Mouse (Mus musculus): Measurements from ENCODE around the gene Gm42791.

The Gm42791 gene

GRCm38 (mm10) chr5:148994706-148995414 lies at the start of gene Gm42791:
Gene Gm42791, minus strand, starts transcription at chr5:148995147.
- DNase-seq (ENCODE audit: low spot score): peak; percentile 87

GRCm38 (mm10) chr5:149044067-149044466 lies 49.1 kb upstream of the Gm42791 start:
- no peak for DNase-seq (ENCODE audit: low spot score)

DNA sequence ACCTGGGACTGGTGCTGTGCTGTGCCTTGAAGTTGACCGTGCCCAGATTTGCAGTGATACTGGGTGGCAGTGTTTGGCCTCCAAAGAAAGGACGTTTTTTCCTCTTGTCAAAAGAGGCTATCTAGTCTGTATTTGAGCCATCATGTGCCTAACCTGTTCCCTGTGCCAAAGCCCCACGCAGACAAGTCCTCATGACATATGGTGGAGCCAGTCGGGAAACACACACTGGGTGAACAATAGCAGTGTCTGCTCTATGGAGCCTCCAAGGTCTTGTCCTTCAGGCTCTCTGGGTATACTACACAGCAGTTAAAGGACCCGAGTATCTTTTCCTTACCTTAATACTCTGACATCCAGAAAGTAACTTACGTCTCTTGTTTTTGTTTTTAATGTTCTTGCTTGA lies 48.3 kb upstream of the Gm42791 start:
- no peak for DNase-seq (ENCODE audit: low spot score)

GRCm38 (mm10) chr5:149039825-149040224 lies 44.9 kb upstream of the Gm42791 start:
- DNase-seq (ENCODE audit: low spot score): no peak

DNA sequence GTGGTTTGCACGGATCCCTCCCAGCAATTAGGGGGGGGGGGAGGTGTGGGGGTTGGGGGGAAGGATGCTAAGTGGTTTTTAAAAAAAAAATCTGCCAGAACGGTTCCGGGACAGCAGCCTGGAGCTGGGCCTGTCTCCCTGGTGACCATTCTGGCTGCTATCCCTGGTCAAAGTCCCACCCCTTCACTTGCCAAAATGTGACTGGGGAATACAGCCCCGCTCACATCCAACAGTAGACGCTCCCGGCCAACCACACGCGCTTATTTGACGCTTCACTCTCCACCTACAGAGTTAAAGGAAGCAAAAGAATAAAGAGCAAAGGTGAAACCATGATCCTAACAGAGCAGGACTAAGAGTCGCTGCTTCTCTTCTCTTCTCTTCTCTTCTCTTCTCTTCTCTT lies 42.8 kb upstream of the Gm42791 start:
- DNase-seq (ENCODE audit: low spot score): peak; percentile 47

DNA sequence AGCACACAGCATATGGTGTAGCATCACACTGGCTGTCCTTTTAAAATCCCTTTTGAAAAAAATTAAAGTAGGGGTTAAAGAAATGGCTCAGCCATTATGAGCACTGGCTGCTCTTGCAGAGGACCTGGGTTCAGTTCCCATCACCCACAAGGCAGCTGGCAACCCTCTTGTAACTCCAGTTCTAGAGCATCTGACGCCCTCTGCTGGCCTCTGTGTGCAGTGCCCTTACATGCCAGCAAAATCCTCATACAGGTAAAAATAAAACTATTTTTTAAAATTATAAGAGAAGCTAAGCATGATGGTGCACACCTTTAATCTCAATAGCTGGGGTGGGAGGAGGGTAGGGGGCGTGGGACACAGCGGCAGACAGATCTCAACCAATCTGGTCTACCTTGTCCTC lies 42.0 kb upstream of the Gm42791 start:
- no peak for DNase-seq (ENCODE audit: low spot score)

GRCm38 (mm10) chr5:149032438-149032837 lies 37.5 kb upstream of the Gm42791 start:
- DNase-seq (ENCODE audit: low spot score): no peak

DNA sequence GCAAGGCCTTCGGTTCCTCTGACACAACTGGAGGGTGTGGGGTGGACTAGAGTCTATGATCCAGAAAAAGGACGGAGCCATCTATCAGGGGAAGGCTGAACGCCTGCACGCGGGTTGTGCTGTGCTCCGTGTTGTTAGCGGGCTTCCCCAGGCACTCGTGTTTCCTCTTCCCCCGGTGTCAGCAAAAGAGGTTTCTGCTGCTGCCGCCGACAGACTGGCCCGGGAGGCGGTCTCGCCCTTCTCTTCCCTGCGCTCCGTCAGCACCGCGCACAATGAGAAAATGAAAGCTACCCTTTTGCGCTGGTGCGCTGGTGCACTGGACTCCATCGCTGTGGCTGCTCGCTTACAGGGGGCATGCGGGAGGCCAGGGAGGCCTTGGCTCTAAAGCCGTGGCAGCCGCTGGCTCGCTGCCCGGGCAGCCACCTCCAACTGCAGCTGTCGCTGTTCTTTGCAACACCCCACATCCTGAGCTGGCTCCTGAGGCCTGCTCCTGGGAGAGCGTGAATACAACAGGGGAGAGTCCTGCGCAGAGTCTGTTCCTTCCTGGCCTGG lies 36.3 kb upstream of the Gm42791 start:
- peak; percentile 76 for DNase-seq (ENCODE audit: low spot score)

DNA sequence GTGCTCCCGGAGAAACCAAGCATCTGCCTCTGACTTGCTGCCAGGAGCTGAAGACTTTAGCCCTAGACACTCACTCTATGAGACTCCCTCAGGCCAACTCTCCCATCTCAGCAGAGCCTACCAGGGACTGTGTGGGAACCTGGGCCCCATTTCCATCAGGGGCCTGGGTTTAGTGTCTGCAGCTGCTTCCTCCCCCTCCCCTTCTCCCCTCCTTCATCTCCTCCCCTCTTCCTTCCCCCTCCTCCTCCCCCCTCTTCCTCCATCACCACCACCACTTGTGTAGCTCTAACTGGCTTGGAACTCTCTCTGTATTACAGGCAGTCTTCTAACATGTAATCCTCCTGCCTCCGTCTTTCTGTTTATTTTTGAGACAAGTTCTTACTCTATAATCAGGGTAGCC lies 35.2 kb upstream of the Gm42791 start:
- DNase-seq (ENCODE audit: low spot score): no peak

- no peak for DNase-seq (ENCODE audit: low spot score)
Observed at GRCm38 (mm10) chr5:149028394-149028793, 33.4 kb upstream of the Gm42791 start.

- DNase-seq (ENCODE audit: low spot score): no peak
Observed at GRCm38 (mm10) chr5:149027389-149027788, 32.4 kb upstream of the Gm42791 start.

DNA sequence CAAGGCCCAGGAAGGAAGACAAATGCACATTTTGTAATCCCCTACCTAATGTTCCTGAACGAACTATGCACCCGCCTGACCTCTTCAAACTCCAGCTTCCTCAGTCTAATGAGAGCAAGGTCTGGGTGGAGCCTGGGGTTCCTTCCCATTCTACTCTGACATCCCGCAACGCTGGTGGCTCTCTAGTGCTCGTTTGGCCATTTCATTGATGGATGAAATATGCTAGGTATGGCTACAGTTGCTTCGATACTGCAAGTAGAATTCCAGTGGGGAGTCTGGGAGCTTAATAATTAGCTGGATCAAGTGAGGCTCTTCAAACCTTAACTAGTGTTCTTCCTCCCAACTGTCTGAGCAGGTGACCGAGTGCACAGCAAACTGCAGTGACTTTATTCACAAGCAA lies 26.2 kb upstream of the Gm42791 start:
- no peak for DNase-seq (ENCODE audit: low spot score)

- DNase-seq (ENCODE audit: low spot score): no peak
Observed at GRCm38 (mm10) chr5:149020681-149021062, 25.7 kb upstream of the Gm42791 start.

- no peak for DNase-seq (ENCODE audit: low spot score)
Observed at GRCm38 (mm10) chr5:149020059-149020680, 25.2 kb upstream of the Gm42791 start.

DNA sequence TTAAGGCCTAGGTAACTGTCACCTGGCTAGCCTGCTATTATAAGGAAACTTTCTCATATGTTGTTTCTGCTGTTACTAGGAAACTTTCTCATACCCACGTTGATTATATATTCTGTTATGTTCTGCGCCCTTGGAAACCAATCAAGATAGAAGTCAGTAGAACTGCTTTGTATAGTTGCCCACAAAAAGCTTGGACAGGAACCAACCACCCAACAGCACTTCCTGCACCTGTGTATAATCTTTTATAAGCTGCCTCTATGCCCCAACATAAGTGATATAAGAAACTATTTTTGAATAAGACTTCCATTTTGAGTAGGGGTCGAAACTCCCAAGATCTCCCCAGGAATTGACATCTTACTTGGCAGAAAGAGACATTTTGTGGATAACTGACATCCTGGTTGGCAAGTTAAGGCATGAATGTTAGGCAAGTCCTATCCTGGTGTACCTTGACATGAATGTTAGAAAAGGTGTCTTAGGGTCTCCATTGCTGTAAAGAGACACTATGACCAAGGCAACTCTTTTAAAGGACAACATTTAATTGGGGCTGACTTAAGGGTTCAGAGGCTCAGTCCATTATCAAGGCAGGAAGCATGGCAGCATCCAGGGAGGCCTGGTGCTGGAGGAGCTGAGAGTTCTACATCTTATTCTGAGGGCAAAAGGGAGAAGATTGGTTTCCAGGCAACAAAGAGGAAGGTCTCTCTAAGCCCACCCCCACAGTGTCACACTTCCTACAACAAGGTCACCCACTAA lies 22.9 kb upstream of the Gm42791 start:
- no peak for DNase-seq (ENCODE audit: low spot score)

GRCm38 (mm10) chr5:149017181-149017580 lies 22.2 kb upstream of the Gm42791 start:
- no peak for DNase-seq (ENCODE audit: low spot score)

GRCm38 (mm10) chr5:149016261-149016660 lies 21.3 kb upstream of the Gm42791 start:
- DNase-seq (ENCODE audit: low spot score): no peak

DNA sequence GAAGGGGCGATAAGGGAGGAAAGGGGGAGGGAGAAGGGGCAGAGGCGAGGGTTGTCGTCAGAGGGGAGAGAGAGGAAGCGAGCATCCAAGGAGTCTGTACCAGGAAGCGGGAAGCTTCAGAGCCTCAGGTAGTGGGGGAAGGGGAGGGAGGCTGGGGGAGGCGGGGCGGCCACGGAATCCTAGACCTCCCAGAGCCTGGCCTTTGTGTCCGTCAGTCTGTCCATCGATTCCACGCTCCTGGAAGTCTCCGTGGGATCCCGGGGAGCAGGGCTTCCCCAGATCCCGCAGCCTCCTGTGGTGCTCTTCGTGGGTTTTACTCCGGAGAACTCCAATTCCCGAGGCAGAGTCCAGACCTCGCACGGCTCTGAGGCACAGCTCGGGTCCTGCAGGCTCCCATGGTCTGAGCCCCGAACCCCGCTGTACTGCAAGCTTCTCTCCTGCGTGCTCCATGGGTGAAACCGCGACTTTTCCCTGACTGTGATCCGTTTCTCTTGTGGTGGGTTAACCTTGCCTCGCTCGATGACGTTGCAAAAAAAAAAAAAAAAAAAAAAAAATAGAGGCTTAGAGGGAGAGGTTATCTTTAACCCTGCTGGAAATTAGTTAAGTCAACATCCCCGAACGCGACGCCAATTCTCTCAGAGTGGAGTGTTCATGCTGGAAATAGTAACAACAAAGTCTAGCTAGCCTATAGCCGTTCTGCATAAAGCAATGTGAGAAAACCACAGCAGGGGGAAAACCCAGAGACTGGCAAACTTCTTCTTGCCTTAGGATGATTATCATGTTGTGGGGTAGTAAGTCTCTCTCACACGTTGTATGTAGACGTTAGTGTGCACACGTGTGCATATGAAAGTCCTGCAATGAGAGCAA lies 20.6 kb upstream of the Gm42791 start:
- no peak for DNase-seq (ENCODE audit: low spot score)

- no peak for DNase-seq (ENCODE audit: low spot score)
Observed at GRCm38 (mm10) chr5:149014600-149015268, 19.8 kb upstream of the Gm42791 start.

DNA sequence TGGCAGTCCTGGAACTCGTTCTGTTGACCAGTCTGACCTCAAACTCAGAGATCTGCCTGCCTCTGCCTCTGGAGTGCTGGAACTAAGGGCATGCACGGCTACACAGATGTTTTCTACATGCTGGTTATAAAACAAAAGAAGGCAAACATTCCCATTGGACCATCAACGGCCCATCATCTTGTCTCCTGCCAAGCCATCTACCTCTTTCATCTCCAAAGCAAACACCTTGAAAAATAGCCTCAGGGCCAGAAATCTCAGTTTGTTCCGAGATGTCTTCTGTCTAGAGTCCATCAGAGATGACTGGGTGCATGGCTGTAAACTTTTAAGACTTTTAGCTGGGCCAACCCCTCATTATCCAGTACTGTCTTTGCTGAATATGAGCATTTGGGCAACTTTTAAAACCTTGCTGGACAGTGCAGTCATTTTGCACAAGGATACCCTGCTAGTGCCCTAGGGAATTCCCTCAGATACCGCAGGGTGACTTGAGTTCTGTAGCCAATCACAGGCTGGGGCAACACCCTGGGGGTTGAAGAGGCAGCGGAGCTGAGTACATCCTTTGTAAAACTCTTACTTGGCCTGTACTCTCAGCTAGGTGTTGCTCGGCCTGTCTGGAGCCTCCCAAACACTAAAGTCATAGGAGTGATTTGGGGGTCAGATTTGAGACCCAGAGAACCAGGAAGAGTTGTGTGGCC lies 19.0 kb upstream of the Gm42791 start:
- no peak for DNase-seq (ENCODE audit: low spot score)

- no peak for DNase-seq (ENCODE audit: low spot score)
Observed at GRCm38 (mm10) chr5:149009111-149009510, 14.2 kb upstream of the Gm42791 start.

Measured in ovary, postnatal 36 days (tissue).